Mouse (Mus musculus) lung, embryonic 16.5 days (tissue): Measurements from ENCODE around the gene Wtip. TPM values are rescaled to one million over a fixed set of nuclear protein-coding genes. Genes with fewer than 3 reads are reported as not detected.
"Not testable (repeated sequence)": the region's sequence is repeated elsewhere in the genome, so short reads cannot be mapped to it uniquely, and the experiment has no call there.

Experiments used
- ATAC-seq: fragments of 200-750 bp; cut with Nextera tagmentation; 2 replicates; pipeline ENCODE4 v1.8.0; 2017; ENCODE audit warnings: low read depth, mild to moderate bottlenecking, moderate library complexity
- H3K27ac ChIP-seq: fragments of 300-500 bp; sonication (generic); 2 replicates; pipeline ENCODE4 v1.5.1; 2014; ENCODE audit warnings: mild to moderate bottlenecking, control low read depth, low read length
- H3K27me3 ChIP-seq: fragments of 300-500 bp; sonication (generic); 2 replicates; pipeline ENCODE4 v1.6.1; 2014; ENCODE audit warnings: low read depth, low read length, mixed read lengths; ENCODE audit not compliant: control insufficient read depth, insufficient read depth
- H3K36me3 ChIP-seq: fragments of 300-500 bp; sonication (generic); 2 replicates; pipeline ENCODE4 v1.6.1; 2014; ENCODE audit warnings: low read length; ENCODE audit not compliant: control insufficient read depth, insufficient read depth
- H3K4me1 ChIP-seq: fragments of 300-500 bp; sonication (generic); replicated peaks from 2 replicates; pipeline ENCODE4 v1.6.1; 2014; ENCODE audit warnings: low read length, mixed read lengths; ENCODE audit not compliant: control insufficient read depth, insufficient read depth
- H3K4me2 ChIP-seq: fragments of 300-500 bp; sonication (generic); 2 replicates; pipeline ENCODE4 v1.6.1; 2014; ENCODE audit warnings: low read depth, low read length, control low read depth
- H3K4me3 ChIP-seq: fragments of 300-500 bp; sonication (generic); 2 replicates; pipeline ENCODE4 v1.5.1; 2014; ENCODE audit warnings: mild to moderate bottlenecking, low read length, control low read depth
- H3K9ac ChIP-seq: fragments of 300-500 bp; sonication (generic); 2 replicates; pipeline ENCODE4 v1.6.1; 2014; ENCODE audit warnings: low read length, control low read depth
- H3K9me3 ChIP-seq: fragments of 300-500 bp; sonication (generic); 2 replicates; pipeline ENCODE4 v1.6.1; 2016; ENCODE audit warnings: low read length; ENCODE audit not compliant: control insufficient read depth
- WGBS: fragments of 180-500 bp; shearing (Covaris S2); extraction: QIAGEN DNeasy Blood & Tissue Kit; methylation state at CpG from one replicate; pipeline ENCODE4 v1.1.7; 2014; 5-methylcytosine and 5-hydroxymethylcytosine counted together
- polyA plus RNA-seq: library from polyadenylated mRNA; unstranded; fragments of >200 nt; fragmentation: Nextera tagmentation; extraction: Ambion mirVana; gene quantifications from 2 replicates; pipeline ENCODE4 v1.2.1, GENCODE M21; 2015

Gene Wtip
- 6.5 and 7.2 TPM in 2 replicates for polyA plus RNA-seq

DNA sequence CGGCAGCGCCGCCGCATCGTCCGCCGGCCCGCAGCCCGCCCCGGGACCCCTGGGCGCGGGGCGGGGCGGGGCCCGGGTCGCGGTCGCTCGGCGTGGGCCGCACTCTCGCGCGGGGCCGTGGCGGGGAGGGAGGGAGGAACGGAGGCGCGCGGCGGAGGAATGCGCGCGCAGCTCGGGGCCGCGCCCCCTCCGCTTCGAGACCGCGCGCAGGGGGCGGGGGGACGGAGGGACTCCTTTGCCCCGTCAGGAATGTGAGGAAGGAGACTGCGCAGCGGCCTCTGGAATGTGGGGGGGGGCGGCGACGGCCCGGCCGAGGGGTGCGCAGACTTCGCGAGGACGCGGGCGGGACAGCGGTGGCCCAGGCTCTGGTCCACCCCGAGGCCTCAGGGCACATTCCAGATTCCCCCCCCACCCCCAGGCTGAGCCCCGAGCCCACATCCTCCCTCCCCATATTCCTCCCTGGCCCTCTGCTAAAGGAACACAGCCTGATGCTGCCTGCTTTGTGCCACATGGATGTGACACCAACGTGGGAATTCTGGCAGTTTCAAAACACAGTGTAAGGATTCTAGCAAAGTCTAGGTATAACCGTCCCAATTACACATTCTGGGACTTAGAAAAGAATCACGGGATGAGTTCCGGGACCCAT is at the start of gene Wtip:
Gene Wtip (minus strand): TSS at position 152 of the 646 bp plus-strand sequence.
- Histone ChIP-seq H3K4me3 (peak within 1 kb of the TSS; percentile 81), H3K4me2 (peak within 1 kb of the TSS; percentile 73), H3K9ac (peak within 1 kb of the TSS; percentile 95), H3K36me3 (no peaks in the 10 kb centered on the region), H3K9me3 (no peaks in the 10 kb centered on the region), H3K27ac (peak within 1 kb of the TSS; percentile 87), H3K4me1 (peaks cover 18% of the 10 kb centered on the region), H3K27me3 (no peaks in the 10 kb centered on the region)
- WGBS = 1% methylated on average over 24 of the region's 65 CpGs
- peak; percentile 94 for ATAC-seq

DNA sequence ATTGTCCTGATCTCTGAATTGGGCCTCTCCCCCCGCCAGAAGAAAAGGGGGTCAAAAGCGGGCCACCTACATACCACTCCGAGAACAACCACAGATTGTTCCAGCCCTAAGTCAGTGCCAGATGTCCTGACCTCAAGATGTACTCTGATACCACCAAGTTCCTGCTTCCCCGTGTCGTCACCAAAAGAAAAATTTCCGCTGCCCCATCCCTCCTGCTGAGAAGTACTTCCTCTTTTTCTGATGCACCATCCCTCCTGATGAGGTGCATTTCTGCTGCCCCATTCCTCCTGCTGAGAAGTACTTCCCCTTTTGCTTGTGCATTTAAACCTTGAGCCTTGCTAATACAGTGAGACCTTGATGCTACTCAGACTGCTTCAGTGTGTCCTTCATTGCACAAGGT is 43.2 kb upstream of the Wtip start:
- not testable (repeated sequence) for ATAC-seq, H3K9ac ChIP-seq, H3K36me3 ChIP-seq, H3K4me1 ChIP-seq, H3K9me3 ChIP-seq, H3K27ac ChIP-seq, H3K27me3 ChIP-seq, H3K4me3 ChIP-seq, H3K4me2 ChIP-seq
- 74% methylated on average over 6 of the region's 6 CpGs for WGBS

DNA sequence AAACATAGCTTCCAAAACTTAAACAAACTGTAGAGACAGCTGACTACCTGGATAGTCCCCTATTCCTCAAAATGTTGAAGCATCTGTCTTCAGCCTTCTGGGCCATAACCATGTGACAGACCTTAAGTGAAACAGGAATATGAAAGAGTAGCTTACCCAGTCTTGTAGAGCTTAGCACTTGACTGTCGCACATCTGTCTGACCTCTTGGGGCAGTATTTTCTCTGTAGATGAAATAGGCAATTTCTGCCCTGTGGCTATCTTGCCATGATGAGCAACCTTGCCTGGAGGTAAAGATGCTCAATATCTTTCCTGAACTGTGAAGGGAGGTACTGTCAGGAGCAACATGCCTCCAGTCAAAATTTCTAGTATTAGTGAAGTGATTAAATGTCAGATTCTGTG is 39.2 kb upstream of the Wtip start:
- Histone ChIP-seq H3K4me3 (no peak overlapping the region), H3K9ac (no peak overlapping the region), H3K36me3 (no peaks in the 10 kb centered on the region), H3K4me2 (no peak overlapping the region), H3K4me1 (peaks cover 6% of the 10 kb centered on the region; the same call in 1 of the 2 replicates), H3K27me3 (no peaks in the 10 kb centered on the region), H3K9me3 (no peaks in the 10 kb centered on the region), H3K27ac (no peak overlapping the region)
- ATAC-seq = no peak
- WGBS = 55% methylated on average over 1 of the region's 1 CpGs

DNA sequence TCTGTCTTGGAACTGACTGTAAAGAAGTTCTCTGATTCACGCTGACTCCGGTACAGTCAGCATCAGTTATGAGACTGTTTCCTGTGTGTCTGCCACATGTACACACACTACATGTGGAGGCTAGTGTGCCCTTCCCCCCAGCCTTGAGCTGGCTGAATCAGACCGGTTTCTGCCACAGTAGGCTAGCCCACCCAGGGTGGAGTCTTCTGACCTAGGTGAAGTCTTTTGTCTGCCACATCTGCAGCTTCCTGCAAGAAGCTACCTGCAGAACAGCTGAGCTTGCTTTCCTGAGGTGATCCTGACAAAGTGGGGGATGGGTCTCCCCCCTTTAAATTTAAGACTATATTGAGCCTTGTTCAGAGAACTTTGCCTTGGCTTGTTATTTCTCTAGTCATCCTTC is 36.4 kb upstream of the Wtip start, which contains the start of gene Uba2:
Gene Uba2 (minus strand): TSS at position 146 of the 400 bp plus-strand sequence.
- Histone ChIP-seq H3K4me3 (peak within 1 kb of the TSS; percentile 96), H3K4me1 (peaks cover 13% of the 10 kb centered on the region), H3K4me2 (peak within 1 kb of the TSS; percentile 93), H3K27me3 (no peaks in the 10 kb centered on the region), H3K36me3 (peaks cover 5% of the 10 kb centered on the region; the same call in 1 of the 2 replicates), H3K9me3 (no peaks in the 10 kb centered on the region), H3K9ac (peak within 1 kb of the TSS; percentile 97), H3K27ac (peak within 1 kb of the TSS; percentile 88; the same call in 1 of the 2 replicates)
- no peak for ATAC-seq
- 77% methylated on average over 3 of the region's 3 CpGs for WGBS

DNA sequence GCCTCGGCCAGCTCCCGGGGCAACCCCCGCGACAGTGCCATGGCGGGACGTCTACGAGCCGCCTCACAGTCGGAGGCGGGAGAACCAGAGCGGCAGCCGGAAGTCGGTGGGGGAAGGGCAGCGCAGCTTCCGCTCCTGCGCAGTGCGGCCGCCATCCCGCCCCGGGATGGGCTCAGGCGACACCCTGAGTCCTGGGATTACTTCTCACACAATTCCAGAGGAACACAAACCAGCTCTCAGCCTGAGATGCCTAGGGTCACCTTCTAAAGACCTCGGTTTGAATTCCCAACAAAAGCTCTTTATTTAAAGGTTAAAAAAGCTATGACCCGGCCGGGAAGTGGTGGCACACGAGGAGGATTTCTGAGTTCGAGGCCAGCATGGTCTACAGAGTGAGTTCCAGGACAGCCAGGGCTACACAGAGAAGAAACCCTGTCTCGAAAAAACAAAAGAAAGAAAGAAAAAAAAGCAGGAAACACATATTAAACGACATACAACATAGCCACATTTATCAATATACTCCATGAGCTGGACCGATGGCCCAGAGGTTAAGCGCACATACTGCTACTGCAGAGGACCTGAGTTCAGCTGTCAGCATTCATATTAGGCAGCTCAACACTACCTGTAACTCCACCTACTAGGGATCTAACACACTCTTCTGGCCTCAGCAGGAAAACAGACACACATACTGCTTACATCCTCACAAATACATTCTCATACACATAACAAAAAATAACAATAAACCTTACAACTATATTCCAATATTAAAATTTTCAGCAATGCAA is 35.6 kb upstream of the Wtip start:
- H3K9me3 ChIP-seq = no peaks in the 10 kb centered on the region
- peak overlapping the region; percentile 97 for H3K9ac ChIP-seq
- no peaks in the 10 kb centered on the region for H3K27me3 ChIP-seq
- peaks cover 8% of the 10 kb centered on the region for H3K36me3 ChIP-seq
- peak overlapping the region; percentile 96 for H3K4me3 ChIP-seq
- peak; percentile 99 for ATAC-seq
- peaks cover 13% of the 10 kb centered on the region for H3K4me1 ChIP-seq
- H3K4me2 ChIP-seq = peak overlapping the region; percentile 93
- H3K27ac ChIP-seq = peak overlapping the region; percentile 88
- WGBS = 10% methylated on average over 30 of the region's 30 CpGs

DNA sequence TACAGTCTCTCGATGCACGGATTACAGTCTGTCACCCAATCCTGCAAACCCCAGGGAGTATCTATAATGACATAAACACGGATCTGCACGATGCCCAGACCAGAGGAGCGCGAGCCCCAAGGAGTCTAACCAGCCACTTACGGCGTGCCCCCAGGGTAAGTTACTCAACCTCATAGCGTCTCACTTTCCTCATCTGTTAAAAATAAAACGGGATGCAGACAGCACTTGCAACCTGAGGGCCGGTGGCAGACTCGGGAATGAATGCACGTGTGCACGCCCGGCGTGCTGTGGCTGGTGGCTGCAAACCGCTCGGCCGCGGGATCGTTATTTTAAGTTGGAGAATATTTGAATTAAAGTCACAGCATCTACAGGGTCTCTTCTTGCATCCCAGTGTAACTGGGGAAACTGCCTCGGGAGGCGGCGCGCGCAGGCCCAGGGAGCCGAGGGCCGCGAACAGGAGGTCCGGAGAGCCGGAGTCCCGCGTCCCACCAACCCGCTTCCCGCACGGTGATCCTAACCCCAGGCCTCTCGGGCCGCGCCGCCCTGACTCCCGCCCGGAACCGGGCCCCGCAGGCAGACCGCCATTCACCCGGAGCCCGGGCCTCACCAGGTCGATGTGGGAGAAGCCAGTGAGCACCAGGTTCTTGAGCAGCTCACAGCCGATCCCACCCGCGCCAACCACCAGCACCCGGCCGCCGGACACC is 34.9 kb upstream of the Wtip start:
- WGBS = under 1% methylated on average over 54 of the region's 54 CpGs
- peak overlapping the region; percentile 88 for H3K27ac ChIP-seq
- H3K9me3 ChIP-seq = no peaks in the 10 kb centered on the region
- H3K4me2 ChIP-seq = peak overlapping the region; percentile 93
- H3K36me3 ChIP-seq = peaks cover 15% of the 10 kb centered on the region
- no peaks in the 10 kb centered on the region for H3K27me3 ChIP-seq
- peak overlapping the region; percentile 96 for H3K4me3 ChIP-seq
- peak overlapping the region; percentile 97 for H3K9ac ChIP-seq
- peak; percentile 71 for ATAC-seq
- peaks cover 13% of the 10 kb centered on the region for H3K4me1 ChIP-seq

DNA sequence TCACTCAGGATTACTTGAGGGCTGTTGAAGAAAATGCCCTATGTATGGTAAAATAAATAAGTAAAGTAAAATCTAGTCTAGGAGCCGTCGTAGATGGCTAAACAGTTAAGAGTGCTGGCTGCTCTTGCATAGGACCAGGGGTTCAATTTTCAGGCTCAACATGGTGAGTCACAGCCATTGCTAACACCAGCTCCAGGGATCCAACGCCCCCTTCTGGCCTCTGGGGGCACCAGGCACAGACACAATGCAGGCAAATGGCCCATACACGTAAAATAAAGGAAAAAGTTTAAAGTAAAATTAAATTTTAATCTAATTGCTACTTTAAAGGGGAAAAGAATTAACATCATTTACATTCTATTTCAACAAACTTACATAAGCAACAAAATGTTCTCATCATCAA is 33.8 kb upstream of the Wtip start:
- H3K9ac ChIP-seq = no peak overlapping the region
- WGBS = 37% methylated on average over 4 of the region's 4 CpGs

DNA sequence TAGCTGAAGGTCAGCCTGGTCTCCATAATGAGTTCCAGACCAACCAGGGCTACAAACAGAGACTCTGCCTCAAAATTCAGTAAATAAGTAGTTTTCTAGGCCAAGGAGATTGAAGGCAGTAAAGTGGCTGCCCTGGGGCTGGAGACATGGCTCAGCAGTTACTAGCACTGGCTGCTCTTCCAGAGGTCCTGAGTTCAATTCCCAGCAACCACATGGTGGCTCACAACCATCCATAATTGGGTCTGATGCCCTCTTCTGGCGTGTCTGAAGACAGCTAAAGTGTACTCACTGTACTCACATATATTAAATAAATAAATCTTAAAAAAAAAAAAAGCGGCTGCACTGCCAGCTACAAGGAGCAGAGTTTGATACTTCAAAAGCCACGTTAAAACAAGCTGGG is 32.9 kb upstream of the Wtip start:
- Histone ChIP-seq H3K9ac (no peak overlapping the region), H3K4me1 (peaks cover 13% of the 10 kb centered on the region), H3K27ac (no peak overlapping the region), H3K27me3 (no peaks in the 10 kb centered on the region), H3K9me3 (no peaks in the 10 kb centered on the region), H3K4me2 (no peak overlapping the region), H3K4me3 (no peak overlapping the region), H3K36me3 (peaks cover 32% of the 10 kb centered on the region)
- 57% methylated on average over 3 of the region's 3 CpGs for WGBS
- no peak for ATAC-seq

More for the DNA sequence above, 33.8 kb upstream of the Wtip start:
- no peak for ATAC-seq
- Histone ChIP-seq H3K4me1 (peaks cover 13% of the 10 kb centered on the region), H3K4me2 (no peak overlapping the region; the same call in 1 of the 2 replicates), H3K9me3 (no peaks in the 10 kb centered on the region), H3K27me3 (no peaks in the 10 kb centered on the region), H3K27ac (no peak overlapping the region), H3K4me3 (no peak overlapping the region), H3K36me3 (peaks cover 24% of the 10 kb centered on the region)

DNA sequence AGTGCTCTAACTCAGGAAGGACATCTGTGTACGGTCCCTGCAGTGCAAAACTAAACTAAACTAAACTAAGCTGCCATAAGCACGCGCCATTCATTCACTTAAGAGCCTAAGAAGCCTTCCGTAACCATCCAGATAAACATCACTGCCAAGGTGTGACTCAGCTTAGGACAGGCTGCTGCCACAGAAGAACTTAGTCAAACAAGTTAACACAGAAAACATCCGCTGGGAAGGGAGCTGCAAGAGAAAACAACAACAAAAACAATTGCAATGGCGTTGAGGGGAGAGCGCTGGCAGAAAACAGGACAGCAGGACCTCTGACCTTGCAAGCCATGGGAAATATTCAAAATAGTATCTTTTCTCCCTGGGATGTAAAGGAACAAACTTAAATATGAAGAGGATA is 31.6 kb upstream of the Wtip start:
- Histone ChIP-seq H3K4me2 (no peak overlapping the region), H3K4me1 (peaks cover 13% of the 10 kb centered on the region), H3K9ac (no peak overlapping the region), H3K9me3 (no peaks in the 10 kb centered on the region), H3K27me3 (no peaks in the 10 kb centered on the region), H3K36me3 (peaks cover 43% of the 10 kb centered on the region), H3K4me3 (no peak overlapping the region), H3K27ac (no peak overlapping the region)
- no peak for ATAC-seq
- 89% methylated on average over 7 of the region's 7 CpGs for WGBS
